Mouse (Mus musculus): ENCODE data around the gene Tmem18. TPM values are rescaled to one million over a fixed set of nuclear protein-coding genes. Genes with fewer than 3 reads are reported as not detected.

Gene Tmem18
- polyA plus RNA-seq (2014; fragmentation: Nextera tagmentation; extraction: Ambion mirVana) = 29.0 and 32.2 TPM in 2 replicates

DNA sequence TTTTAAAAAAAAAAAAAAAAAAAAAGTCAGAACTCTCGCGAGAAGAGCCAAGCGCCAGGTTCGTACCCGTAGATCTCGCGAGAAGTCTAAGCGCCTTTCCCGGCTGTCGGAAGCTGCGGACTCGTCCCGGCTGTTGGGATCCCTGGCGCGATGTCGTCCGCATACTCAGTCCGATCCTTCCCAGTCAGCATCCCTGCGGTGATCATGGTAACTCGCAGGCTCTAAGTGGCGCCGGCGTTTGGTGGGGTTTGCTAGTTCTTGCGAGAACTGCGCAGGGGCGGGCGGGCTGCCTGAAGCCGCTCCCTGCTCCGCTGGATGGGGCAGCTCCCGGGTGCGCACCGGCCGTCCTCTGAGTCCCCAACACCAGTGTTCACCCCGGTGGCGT is at the start of gene Tmem18:
TSS of gene Tmem18 (plus strand) at position 71 of the 385 bp plus-strand sequence.
- H3K9me3 ChIP-seq (ENCODE audit: control insufficient read depth, low read length) = no peaks in the 10 kb centered on the region
- H3K27ac ChIP-seq (ENCODE audit: low read depth, low read length) = 0 out of 2 replicates have a peak within 1 kb of the TSS, but pooled peaks have one; percentile 53
- peak within 1 kb of the TSS; percentile 87 for H3K9ac ChIP-seq (ENCODE audit: low read length)
- DNase-seq (ENCODE audit: low spot score) = peak; percentile 89
- peaks cover 2% of the 10 kb centered on the region; the same call in 1 of the 2 replicates for H3K36me3 ChIP-seq (ENCODE audit: control insufficient read depth, insufficient read depth, low read length)
- H3K4me1 ChIP-seq (replicated peaks; ENCODE audit: control insufficient read depth, insufficient read depth, low read length) = peaks cover 4% of the 10 kb centered on the region; the same call in 1 of the 2 replicates
- ATAC-seq (replicated peaks; ENCODE audit: low FRiP score) = peak; percentile 94
- H3K27me3 ChIP-seq (ENCODE audit: control insufficient read depth, insufficient read depth, low read length) = no peaks in the 10 kb centered on the region
- peak within 1 kb of the TSS; percentile 61 for H3K4me3 ChIP-seq (ENCODE audit: low read depth, low read length)
- peak within 1 kb of the TSS; percentile 92 for H3K4me2 ChIP-seq (ENCODE audit: low read depth, low read length, severe bottlenecking)
- under 1% methylated on average over 35 of the region's 35 CpGs for WGBS

DNA sequence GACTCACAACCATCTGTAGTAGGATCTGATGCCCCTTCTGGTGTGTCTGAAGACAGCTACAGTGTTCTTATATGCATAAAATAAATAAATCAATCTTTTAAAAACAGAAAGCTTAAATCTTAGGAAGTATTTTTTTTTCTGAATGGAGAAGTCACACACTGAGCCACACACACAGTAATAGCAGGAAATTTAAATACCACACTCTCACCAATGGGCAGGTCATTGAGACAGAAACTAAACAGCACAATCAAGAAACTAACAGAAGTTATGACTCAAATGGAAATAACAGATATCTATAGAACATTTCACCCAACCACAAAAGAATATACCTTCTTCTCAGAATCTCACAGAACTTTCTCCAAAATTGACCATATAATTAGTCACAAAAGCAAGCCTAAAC is 26.9 kb upstream of the Tmem18 start:
- no peak for DNase-seq (ENCODE audit: low spot score)
- H3K4me2 ChIP-seq (ENCODE audit: low read depth, low read length, severe bottlenecking) = no peak overlapping the region
- no peaks in the 10 kb centered on the region for H3K27me3 ChIP-seq (ENCODE audit: control insufficient read depth, insufficient read depth, low read length)
- H3K27ac ChIP-seq (ENCODE audit: low read depth, low read length) = no peak overlapping the region
- no peak overlapping the region for H3K4me3 ChIP-seq (ENCODE audit: low read depth, low read length)
- H3K4me1 ChIP-seq (replicated peaks; ENCODE audit: control insufficient read depth, insufficient read depth, low read length) = no peaks in the 10 kb centered on the region; the same call in 1 of the 2 replicates
- no peak for ATAC-seq (replicated peaks; ENCODE audit: low FRiP score)
- H3K36me3 ChIP-seq (ENCODE audit: control insufficient read depth, insufficient read depth, low read length) = no peaks in the 10 kb centered on the region
- no peak overlapping the region for H3K9ac ChIP-seq (ENCODE audit: low read length)
- H3K9me3 ChIP-seq (ENCODE audit: control insufficient read depth, low read length) = no peaks in the 10 kb centered on the region

DNA sequence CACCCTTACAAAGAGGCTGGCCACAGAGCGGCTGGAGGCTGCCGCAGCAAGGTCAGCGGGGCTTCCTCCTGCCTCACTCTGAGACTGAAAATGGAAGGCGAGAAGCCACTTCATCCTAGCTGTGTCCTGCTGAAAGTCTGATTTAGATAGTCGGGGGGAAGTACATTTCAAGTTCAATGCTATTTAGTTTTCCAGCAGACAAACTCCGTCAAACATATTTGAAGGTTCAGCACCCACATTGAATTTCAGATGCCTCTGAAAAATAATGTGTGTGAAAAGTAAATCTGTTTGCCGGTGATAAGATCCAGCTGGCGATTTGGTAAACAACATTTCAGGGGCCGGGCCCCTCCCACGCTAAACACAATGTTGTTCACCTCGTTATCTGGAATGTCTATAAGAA is 22.8 kb upstream of the Tmem18 start:
- Histone ChIP-seq H3K4me1 (replicated peaks; ENCODE audit: control insufficient read depth, insufficient read depth, low read length) (no peaks in the 10 kb centered on the region; the same call in 1 of the 2 replicates), H3K27me3 (ENCODE audit: control insufficient read depth, insufficient read depth, low read length) (no peaks in the 10 kb centered on the region), H3K27ac (ENCODE audit: low read depth, low read length) (no peak overlapping the region), H3K4me3 (ENCODE audit: low read depth, low read length) (no peak overlapping the region), H3K9me3 (ENCODE audit: control insufficient read depth, low read length) (no peaks in the 10 kb centered on the region), H3K9ac (ENCODE audit: low read length) (no peak overlapping the region), H3K4me2 (ENCODE audit: low read depth, low read length, severe bottlenecking) (no peak overlapping the region), H3K36me3 (ENCODE audit: control insufficient read depth, insufficient read depth, low read length) (no peaks in the 10 kb centered on the region)
- ATAC-seq (replicated peaks; ENCODE audit: low FRiP score) (no peak), DNase-seq (ENCODE audit: low spot score) (no peak)
- WGBS = 18% methylated on average over 11 of the region's 11 CpGs

DNA sequence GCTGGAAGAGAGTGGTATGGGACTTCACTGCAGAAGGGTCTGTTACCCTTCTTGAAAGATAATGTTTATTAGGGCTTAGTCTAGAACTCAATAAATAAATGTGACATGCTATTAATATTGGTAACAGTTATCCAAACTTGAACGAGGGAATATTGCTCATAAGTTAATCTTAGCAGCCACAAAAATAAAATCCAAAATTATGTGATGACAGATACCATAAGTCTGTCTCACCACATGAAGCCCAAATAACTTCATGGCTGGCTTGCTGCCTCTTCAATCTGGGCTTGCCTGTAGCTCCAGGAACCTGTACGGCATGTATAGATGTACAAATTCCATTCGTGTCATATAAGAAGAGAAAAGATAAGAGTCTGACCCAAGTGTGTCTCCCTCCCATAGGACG is 12.2 kb upstream of the Tmem18 start:
- 86% methylated on average over 4 of the region's 4 CpGs for WGBS
- Histone ChIP-seq H3K9me3 (ENCODE audit: control insufficient read depth, low read length) (no peaks in the 10 kb centered on the region), H3K27me3 (ENCODE audit: control insufficient read depth, insufficient read depth, low read length) (no peaks in the 10 kb centered on the region), H3K9ac (ENCODE audit: low read length) (no peak overlapping the region), H3K27ac (ENCODE audit: low read depth, low read length) (no peak overlapping the region), H3K4me2 (ENCODE audit: low read depth, low read length, severe bottlenecking) (no peak overlapping the region), H3K36me3 (ENCODE audit: control insufficient read depth, insufficient read depth, low read length) (no peaks in the 10 kb centered on the region), H3K4me1 (replicated peaks; ENCODE audit: control insufficient read depth, insufficient read depth, low read length) (no peaks in the 10 kb centered on the region), H3K4me3 (ENCODE audit: low read depth, low read length) (no peak overlapping the region)
- no peak for DNase-seq (ENCODE audit: low spot score)
- ATAC-seq (replicated peaks; ENCODE audit: low FRiP score) = no peak

DNA sequence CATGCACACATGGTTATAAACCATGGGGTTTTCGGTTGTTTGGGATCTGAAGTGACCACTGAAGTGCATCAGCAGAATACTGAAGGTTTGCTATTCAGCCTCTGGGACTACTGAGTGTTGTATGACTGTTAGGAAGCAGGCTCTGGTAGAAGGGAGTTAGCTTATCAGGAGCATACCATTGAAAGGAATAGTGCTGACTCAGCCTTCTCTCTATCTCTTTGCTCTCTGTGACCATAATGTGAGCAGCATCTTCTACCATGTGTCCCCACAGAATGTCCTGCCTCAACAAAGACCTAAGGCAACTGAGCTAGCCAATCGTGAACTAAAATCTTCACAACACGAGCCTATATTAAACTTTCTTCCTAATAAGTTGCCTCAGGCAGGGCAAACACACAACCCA is 8.3 kb upstream of the Tmem18 start:
- H3K9me3 ChIP-seq (ENCODE audit: control insufficient read depth, low read length) = no peaks in the 10 kb centered on the region
- H3K4me3 ChIP-seq (ENCODE audit: low read depth, low read length) = no peak overlapping the region

DNA sequence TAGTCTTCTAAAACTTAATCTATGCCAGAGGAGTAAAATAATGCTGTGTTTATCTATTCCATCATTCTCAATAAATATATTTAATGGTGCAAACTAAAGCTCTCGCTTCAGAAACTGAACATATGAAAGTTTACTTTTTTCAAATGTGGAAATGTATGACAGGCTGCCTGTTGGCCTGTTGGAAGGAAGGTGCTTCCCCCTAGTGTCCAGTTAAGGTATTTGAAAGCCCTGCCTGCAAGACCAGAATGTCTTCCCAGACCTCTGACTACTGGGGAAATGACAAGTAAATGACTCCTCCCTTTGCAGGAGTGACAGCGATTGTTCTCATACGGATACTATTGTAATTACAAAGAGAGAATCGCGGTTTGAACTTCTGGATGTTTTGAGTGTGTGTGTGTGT is 6.2 kb upstream of the Tmem18 start:
- no peaks in the 10 kb centered on the region for H3K9me3 ChIP-seq (ENCODE audit: control insufficient read depth, low read length)
- H3K9ac ChIP-seq (ENCODE audit: low read length) = no peak overlapping the region
- no peaks in the 10 kb centered on the region for H3K4me1 ChIP-seq (replicated peaks; ENCODE audit: control insufficient read depth, insufficient read depth, low read length)
- WGBS = 17% methylated on average over 5 of the region's 5 CpGs
- no peak overlapping the region for H3K4me2 ChIP-seq (ENCODE audit: low read depth, low read length, severe bottlenecking)
- no peaks in the 10 kb centered on the region for H3K27me3 ChIP-seq (ENCODE audit: control insufficient read depth, insufficient read depth, low read length)
- H3K36me3 ChIP-seq (ENCODE audit: control insufficient read depth, insufficient read depth, low read length) = no peaks in the 10 kb centered on the region
- H3K27ac ChIP-seq (ENCODE audit: low read depth, low read length) = no peak overlapping the region
- DNase-seq (ENCODE audit: low spot score) (peak; percentile 65), ATAC-seq (replicated peaks; ENCODE audit: low FRiP score) (0 out of 2 replicates have a peak, but pooled peaks have one; percentile 10)
- H3K4me3 ChIP-seq (ENCODE audit: low read depth, low read length) = no peak overlapping the region

More for the DNA sequence above, 8.3 kb upstream of the Tmem18 start:
- ATAC-seq (replicated peaks; ENCODE audit: low FRiP score) (no peak), DNase-seq (ENCODE audit: low spot score) (no peak)
- Histone ChIP-seq H3K9ac (ENCODE audit: low read length) (no peak overlapping the region), H3K27ac (ENCODE audit: low read depth, low read length) (no peak overlapping the region), H3K36me3 (ENCODE audit: control insufficient read depth, insufficient read depth, low read length) (no peaks in the 10 kb centered on the region), H3K4me2 (ENCODE audit: low read depth, low read length, severe bottlenecking) (no peak overlapping the region), H3K27me3 (ENCODE audit: control insufficient read depth, insufficient read depth, low read length) (no peaks in the 10 kb centered on the region), H3K4me1 (replicated peaks; ENCODE audit: control insufficient read depth, insufficient read depth, low read length) (no peaks in the 10 kb centered on the region)
- 79% methylated on average over 3 of the region's 3 CpGs for WGBS

DNA sequence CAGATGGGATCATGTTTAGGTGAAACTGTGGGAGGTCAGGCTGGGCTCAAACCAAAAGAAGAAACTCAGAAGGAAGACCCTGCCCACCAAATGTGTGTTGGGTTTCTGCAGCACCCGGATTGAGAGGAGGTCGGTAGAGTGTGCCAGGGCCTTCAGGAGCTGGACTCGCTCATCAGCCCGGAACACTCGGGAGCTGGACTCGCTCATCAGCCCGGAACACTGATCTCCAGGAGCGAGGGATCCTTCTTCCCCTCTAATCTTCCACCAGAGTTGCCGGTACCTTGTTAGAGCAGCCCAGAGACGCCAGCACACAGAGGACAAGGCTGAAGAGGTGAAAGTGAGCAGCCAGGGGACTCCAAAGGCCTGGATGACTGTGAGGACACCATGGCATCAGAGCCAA is 2.9 kb upstream of the Tmem18 start:
- Histone ChIP-seq H3K4me2 (ENCODE audit: low read depth, low read length, severe bottlenecking) (no peak overlapping the region), H3K36me3 (ENCODE audit: control insufficient read depth, insufficient read depth, low read length) (no peaks in the 10 kb centered on the region), H3K27ac (ENCODE audit: low read depth, low read length) (no peak overlapping the region), H3K4me3 (ENCODE audit: low read depth, low read length) (no peak overlapping the region), H3K27me3 (ENCODE audit: control insufficient read depth, insufficient read depth, low read length) (no peaks in the 10 kb centered on the region), H3K4me1 (replicated peaks; ENCODE audit: control insufficient read depth, insufficient read depth, low read length) (peaks cover 4% of the 10 kb centered on the region; the same call in 1 of the 2 replicates), H3K9me3 (ENCODE audit: control insufficient read depth, low read length) (no peaks in the 10 kb centered on the region), H3K9ac (ENCODE audit: low read length) (no peak overlapping the region)
- WGBS = 92% methylated on average over 10 of the region's 10 CpGs
- ATAC-seq (replicated peaks; ENCODE audit: low FRiP score) = no peak
- no peak for DNase-seq (ENCODE audit: low spot score)

DNA sequence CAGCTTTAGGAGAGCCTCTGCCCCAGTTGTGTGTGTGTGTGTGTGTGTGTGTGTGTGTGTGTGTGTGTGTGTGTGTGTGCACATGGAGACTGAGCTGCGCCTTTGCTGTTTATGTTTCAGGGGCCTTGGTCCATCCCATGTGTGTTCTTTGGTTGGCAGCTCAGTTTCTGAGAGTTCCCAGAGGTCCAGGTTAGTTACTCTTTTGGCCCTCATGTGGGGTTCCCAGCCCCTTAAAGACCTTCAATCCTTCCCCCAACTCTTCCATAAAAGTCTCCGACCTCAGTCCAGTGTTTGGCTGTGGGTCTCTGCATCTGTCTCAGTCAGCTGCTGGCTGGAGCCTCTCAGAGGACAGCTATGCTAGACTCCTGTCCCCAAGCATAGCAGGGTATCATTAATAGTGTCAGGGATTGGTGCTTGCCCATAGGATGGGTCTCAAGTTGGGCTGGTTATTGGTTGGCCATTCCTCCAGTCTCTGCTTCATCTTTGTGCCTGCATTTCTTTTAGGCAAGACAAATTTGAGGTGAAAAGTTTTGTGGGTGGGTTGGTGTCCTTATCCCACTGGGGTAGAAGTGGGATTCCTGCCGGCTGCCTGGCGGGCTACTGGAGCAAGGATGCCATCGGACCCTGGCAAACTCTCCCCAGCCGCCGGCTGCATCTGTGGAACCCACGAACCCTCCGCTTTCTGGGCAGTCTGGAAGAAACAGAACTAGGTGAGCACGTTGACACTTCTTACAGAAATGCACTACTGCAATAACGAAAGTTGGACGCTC is 455 bp upstream of the Tmem18 start:
- Histone ChIP-seq H3K36me3 (ENCODE audit: control insufficient read depth, insufficient read depth, low read length) (peaks cover 2% of the 10 kb centered on the region; the same call in 1 of the 2 replicates), H3K4me1 (replicated peaks; ENCODE audit: control insufficient read depth, insufficient read depth, low read length) (peaks cover 4% of the 10 kb centered on the region; the same call in 1 of the 2 replicates), H3K4me3 (ENCODE audit: low read depth, low read length) (peak overlapping the region; percentile 61), H3K4me2 (ENCODE audit: low read depth, low read length, severe bottlenecking) (peak overlapping the region; percentile 92), H3K9me3 (ENCODE audit: control insufficient read depth, low read length) (no peaks in the 10 kb centered on the region), H3K9ac (ENCODE audit: low read length) (peak overlapping the region; percentile 87), H3K27ac (ENCODE audit: low read depth, low read length) (no peak overlapping the region), H3K27me3 (ENCODE audit: control insufficient read depth, insufficient read depth, low read length) (no peaks in the 10 kb centered on the region)
- WGBS = 15% methylated on average over 12 of the region's 12 CpGs
- ATAC-seq (replicated peaks; ENCODE audit: low FRiP score) (peak; percentile 61), DNase-seq (ENCODE audit: low spot score) (no peak)

DNA sequence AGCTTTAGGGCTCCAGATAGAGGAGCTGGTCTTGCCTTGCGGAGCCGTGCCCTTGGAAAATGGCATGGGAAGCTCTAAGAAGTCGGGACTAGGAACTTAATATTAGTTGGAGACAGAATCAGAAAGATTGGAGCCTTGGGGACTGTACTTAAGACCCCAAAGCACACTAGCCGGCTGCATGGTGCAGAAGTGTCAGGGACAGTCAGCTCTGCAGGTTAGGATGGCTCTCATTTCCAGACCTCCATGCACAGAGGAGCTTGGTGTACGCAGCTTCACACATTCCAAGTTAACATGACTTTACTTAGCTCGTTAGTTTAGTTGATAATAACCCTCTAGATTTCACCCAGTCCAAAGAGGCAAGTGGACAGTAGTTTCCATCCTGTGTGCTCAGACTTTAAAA is 637 bp downstream of the Tmem18 start:
- H3K27ac ChIP-seq (ENCODE audit: low read depth, low read length) = no peak overlapping the region
- H3K9ac ChIP-seq (ENCODE audit: low read length) = peak overlapping the region; percentile 87
- ATAC-seq (replicated peaks; ENCODE audit: low FRiP score) (peak; percentile 13), DNase-seq (ENCODE audit: low spot score) (no peak)
- H3K4me3 ChIP-seq (ENCODE audit: low read depth, low read length) = peak overlapping the region; percentile 61
- no peaks in the 10 kb centered on the region for H3K27me3 ChIP-seq (ENCODE audit: control insufficient read depth, insufficient read depth, low read length)
- no peaks in the 10 kb centered on the region for H3K9me3 ChIP-seq (ENCODE audit: control insufficient read depth, low read length)
- WGBS = 13% methylated on average over 6 of the region's 6 CpGs
- peak overlapping the region; percentile 92 for H3K4me2 ChIP-seq (ENCODE audit: low read depth, low read length, severe bottlenecking)
- H3K36me3 ChIP-seq (ENCODE audit: control insufficient read depth, insufficient read depth, low read length) = peaks cover 2% of the 10 kb centered on the region; the same call in 1 of the 2 replicates
- peaks cover 4% of the 10 kb centered on the region; the same call in 1 of the 2 replicates for H3K4me1 ChIP-seq (replicated peaks; ENCODE audit: control insufficient read depth, insufficient read depth, low read length)

All from forebrain, embryonic 11.5 days (tissue).